Mouse (Mus musculus) embryonic facial prominence, embryonic 13.5 days (tissue): ENCODE measurements around the gene Ece2. TPM values are rescaled to one million over a fixed set of nuclear protein-coding genes. Genes with fewer than 3 reads are reported as not detected.

Experiments used
- ATAC-seq: fragments of 200-750 bp; cut with Nextera tagmentation; 2 replicates; pipeline ENCODE4 v1.8.0; 2017; ENCODE audit warnings: low read depth; ENCODE audit not compliant: insufficient number of reproducible peaks, insufficient read depth, low FRiP score, low TSS enrichment
- H3K27ac ChIP-seq: fragments of 300-500 bp; sonication (generic); 2 replicates; pipeline ENCODE4 v1.5.1; 2015; ENCODE audit warnings: moderate library complexity, mild to moderate bottlenecking, inconsistent platforms
- H3K27me3 ChIP-seq: fragments of 300-500 bp; sonication (generic); 2 replicates; pipeline ENCODE4 v1.6.1; 2015; ENCODE audit warnings: mild to moderate bottlenecking, inconsistent platforms
- H3K36me3 ChIP-seq: fragments of 300-500 bp; sonication (generic); 2 replicates; pipeline ENCODE4 v1.6.1; 2015; ENCODE audit warnings: mild to moderate bottlenecking, inconsistent platforms
- H3K4me1 ChIP-seq: fragments of 300-500 bp; sonication (generic); 2 replicates; pipeline ENCODE4 v1.6.1; 2015; ENCODE audit warnings: inconsistent platforms
- H3K4me2 ChIP-seq: fragments of 300-500 bp; sonication (generic); 2 replicates; pipeline ENCODE4 v1.6.1; 2015; ENCODE audit warnings: moderate library complexity, mild to moderate bottlenecking, inconsistent platforms
- H3K4me3 ChIP-seq: fragments of 300-500 bp; sonication (generic); 2 replicates; pipeline ENCODE4 v1.5.1; 2015; ENCODE audit warnings: mild to moderate bottlenecking, inconsistent platforms
- H3K9ac ChIP-seq: fragments of 300-500 bp; sonication (generic); 2 replicates; pipeline ENCODE4 v1.6.1; 2015; ENCODE audit warnings: mild to moderate bottlenecking, inconsistent platforms
- H3K9me3 ChIP-seq: fragments of 300-500 bp; sonication (generic); 2 replicates; pipeline ENCODE4 v1.6.1; 2016; ENCODE audit warnings: inconsistent platforms
- WGBS: fragments of 180-500 bp; shearing (Covaris S2); methylation state at CpG from one replicate; pipeline ENCODE4 v1.1.7; 2015; ENCODE audit warnings: mixed read lengths; 5-methylcytosine and 5-hydroxymethylcytosine counted together
- polyA plus RNA-seq: library from polyadenylated mRNA; unstranded; fragments of >200 nt; fragmentation: Nextera tagmentation; extraction: Ambion mirVana; gene quantifications from 2 replicates; pipeline ENCODE4 v1.2.1, GENCODE M21; 2015

The Ece2 gene
- 9.1 and 9.2 TPM in 2 replicates for polyA plus RNA-seq

DNA sequence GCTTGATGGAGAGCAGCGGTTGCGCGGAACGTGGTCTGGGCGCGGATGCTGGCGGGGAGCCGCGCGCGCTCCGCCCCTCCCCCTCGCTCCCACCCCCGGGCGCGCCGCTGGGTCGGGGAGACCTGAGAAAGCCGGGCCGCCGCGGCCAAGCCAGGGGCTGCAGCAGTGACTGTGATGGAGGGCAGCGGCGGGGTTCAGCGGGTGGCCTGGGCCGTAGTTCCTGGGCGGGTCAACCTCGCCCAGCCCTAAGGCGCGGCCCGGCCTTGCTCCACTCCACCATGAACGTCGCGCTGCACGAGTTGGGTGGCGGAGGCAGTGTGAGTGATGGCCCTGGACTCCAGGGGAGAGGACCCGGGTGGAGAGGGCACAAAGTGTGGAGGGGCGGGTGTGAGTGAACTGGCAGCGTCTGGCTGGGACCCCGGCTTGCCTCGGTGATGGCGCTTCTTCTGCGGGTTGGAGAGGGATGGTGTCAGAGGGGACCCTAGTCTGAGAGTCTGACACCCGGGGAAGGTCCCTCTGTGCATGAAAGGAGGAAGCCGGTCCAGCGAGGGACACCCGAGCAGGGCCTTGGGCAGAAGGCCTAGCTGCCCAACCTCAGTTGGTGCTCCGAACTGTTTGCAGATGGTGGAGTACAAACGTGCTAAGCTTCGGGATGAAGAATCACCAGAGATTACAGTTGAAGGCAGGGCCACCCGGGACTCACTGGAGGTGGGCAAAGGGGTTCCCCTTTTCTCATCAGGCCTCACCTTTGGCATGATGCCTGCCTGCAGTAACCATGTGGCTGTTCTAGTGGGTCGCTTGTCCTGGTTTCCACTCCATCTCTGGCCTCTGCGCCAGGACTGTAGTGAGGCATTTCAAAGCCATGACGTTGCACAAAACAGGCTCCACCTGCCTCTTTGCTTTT lies at the start of gene Ece2:
TSS of gene Ece2 (plus strand) at position 98 of the 904 bp plus-strand sequence.
- Histone ChIP-seq H3K9ac (peak within 1 kb of the TSS; percentile 85), H3K9me3 (no peaks in the 10 kb centered on the region), H3K4me1 (peaks cover 10% of the 10 kb centered on the region), H3K4me3 (peak within 1 kb of the TSS; percentile 64), H3K27me3 (peaks cover 27% of the 10 kb centered on the region), H3K27ac (0 out of 2 replicates have a peak within 1 kb of the TSS, but pooled peaks have one; percentile 13), H3K36me3 (no peaks in the 10 kb centered on the region), H3K4me2 (peak within 1 kb of the TSS; percentile 92)
- WGBS, result 7% methylated on average over 53 of the region's 54 CpGs
- ATAC-seq, result peak; percentile 32; the same call in 1 of the 2 replicates

GRCm38 (mm10) chr16:20589366-20589938 lies 40.2 kb upstream of the Ece2 start, which contains the start of gene Vwa5b2:
Gene Vwa5b2 (plus strand): TSS chr16:20589471.
- Histone ChIP-seq H3K4me1 (peaks cover 24% of the 10 kb centered on the region), H3K27ac (no peak within 1 kb of the TSS), H3K9me3 (no peaks in the 10 kb centered on the region), H3K36me3 (no peaks in the 10 kb centered on the region), H3K27me3 (peaks cover 67% of the 10 kb centered on the region), H3K4me2 (peak within 1 kb of the TSS; percentile 89), H3K9ac (peak within 1 kb of the TSS; percentile 69), H3K4me3 (peak within 1 kb of the TSS; percentile 57)
- peak; percentile 67 for ATAC-seq
- under 1% methylated on average over 24 of the region's 24 CpGs for WGBS

DNA sequence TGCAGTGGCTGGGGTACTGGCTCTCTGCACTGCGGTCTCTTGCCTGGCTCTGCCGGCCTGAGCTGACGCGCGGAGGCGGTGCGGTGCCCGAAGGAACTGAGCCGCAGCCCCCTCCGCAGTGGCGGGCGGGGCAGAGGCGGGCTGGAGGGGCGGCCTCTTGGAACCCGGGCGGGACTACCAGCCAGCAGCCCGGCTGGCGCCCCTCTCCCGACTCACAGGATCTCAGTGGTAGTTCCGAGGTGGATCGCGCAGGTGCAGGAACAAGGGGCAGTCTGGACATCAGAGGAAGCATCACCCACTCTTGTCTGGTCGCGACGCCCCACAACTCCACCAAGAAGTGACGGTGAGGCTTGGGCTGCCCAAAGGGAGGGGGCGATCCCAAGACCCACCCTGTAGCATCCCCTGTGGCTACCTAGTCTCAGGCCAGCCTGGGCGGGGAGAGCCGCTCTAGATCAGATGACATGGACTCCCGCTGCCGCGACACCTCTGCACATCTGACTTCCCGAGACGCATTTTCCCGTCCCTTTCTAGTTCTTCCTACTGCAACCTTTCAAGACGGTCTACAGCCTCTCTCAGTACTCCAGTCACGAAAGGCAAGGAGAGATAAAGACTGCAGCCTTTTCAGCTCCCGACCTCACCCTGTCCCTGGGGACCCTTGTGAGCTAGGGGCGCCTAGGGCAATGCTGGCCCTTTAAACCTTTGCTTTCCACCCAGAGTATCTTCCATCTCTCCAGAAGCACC lies 39.5 kb upstream of the Ece2 start:
- peak overlapping the region; percentile 57 for H3K4me3 ChIP-seq
- under 1% methylated on average over 37 of the region's 39 CpGs for WGBS
- H3K4me1 ChIP-seq, result peaks cover 24% of the 10 kb centered on the region
- no peak overlapping the region for H3K27ac ChIP-seq
- peak overlapping the region; percentile 89 for H3K4me2 ChIP-seq
- H3K9ac ChIP-seq, result peak overlapping the region; percentile 69
- H3K9me3 ChIP-seq, result no peaks in the 10 kb centered on the region
- ATAC-seq, result peak; percentile 64
- H3K36me3 ChIP-seq, result no peaks in the 10 kb centered on the region
- H3K27me3 ChIP-seq, result peaks cover 72% of the 10 kb centered on the region

GRCm38 (mm10) chr16:20590680-20591038 lies 39.0 kb upstream of the Ece2 start:
- Histone ChIP-seq H3K27ac (no peak overlapping the region), H3K4me2 (peak overlapping the region; percentile 89), H3K4me1 (peaks cover 24% of the 10 kb centered on the region), H3K36me3 (no peaks in the 10 kb centered on the region), H3K9me3 (no peaks in the 10 kb centered on the region), H3K4me3 (peak overlapping the region; percentile 57), H3K27me3 (peaks cover 74% of the 10 kb centered on the region), H3K9ac (0 out of 2 replicates have a peak overlapping the region, but pooled peaks have one; percentile 69)
- no peak for ATAC-seq
- 2% methylated on average over 17 of the region's 17 CpGs for WGBS

DNA sequence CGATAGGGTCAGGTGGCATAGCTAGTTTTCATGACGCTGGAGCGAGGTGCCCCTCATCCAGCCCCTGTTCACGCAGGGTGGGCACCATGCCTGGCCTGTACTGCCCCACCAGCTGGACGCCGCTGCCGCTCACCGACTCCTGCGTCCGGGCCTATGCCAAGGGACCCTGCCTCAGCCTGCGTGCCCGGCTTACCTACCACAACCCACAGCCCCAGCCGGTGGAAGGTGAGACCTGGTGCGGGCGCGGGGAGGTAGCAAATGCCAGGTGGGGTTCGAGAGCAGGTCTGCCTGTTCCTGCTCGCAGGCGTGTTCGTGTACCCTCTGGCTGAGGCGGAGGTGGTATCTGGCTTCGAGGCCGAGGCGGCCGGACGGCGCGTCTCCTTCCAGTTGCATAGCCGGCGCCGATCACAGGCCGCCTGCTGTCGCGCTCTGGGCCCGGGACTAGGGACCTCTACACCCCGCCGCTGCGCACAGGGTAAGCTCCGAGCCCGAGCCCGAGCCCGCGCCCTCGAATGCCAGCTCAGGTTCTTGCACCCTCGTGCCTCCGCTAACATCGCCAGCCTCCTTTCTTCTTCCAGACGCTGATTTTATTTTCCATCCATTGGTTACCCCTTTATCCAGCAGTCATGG lies 38.4 kb upstream of the Ece2 start:
- peaks cover 74% of the 10 kb centered on the region for H3K27me3 ChIP-seq
- H3K4me3 ChIP-seq, result peak overlapping the region; percentile 57
- peak overlapping the region; percentile 27; the same call in 1 of the 2 replicates for H3K9ac ChIP-seq
- peaks cover 24% of the 10 kb centered on the region for H3K4me1 ChIP-seq
- peak overlapping the region; percentile 89 for H3K4me2 ChIP-seq
- H3K9me3 ChIP-seq, result no peaks in the 10 kb centered on the region
- WGBS, result 3% methylated on average over 48 of the region's 48 CpGs
- no peak for ATAC-seq
- no peaks in the 10 kb centered on the region for H3K36me3 ChIP-seq
- H3K27ac ChIP-seq, result no peak overlapping the region

DNA sequence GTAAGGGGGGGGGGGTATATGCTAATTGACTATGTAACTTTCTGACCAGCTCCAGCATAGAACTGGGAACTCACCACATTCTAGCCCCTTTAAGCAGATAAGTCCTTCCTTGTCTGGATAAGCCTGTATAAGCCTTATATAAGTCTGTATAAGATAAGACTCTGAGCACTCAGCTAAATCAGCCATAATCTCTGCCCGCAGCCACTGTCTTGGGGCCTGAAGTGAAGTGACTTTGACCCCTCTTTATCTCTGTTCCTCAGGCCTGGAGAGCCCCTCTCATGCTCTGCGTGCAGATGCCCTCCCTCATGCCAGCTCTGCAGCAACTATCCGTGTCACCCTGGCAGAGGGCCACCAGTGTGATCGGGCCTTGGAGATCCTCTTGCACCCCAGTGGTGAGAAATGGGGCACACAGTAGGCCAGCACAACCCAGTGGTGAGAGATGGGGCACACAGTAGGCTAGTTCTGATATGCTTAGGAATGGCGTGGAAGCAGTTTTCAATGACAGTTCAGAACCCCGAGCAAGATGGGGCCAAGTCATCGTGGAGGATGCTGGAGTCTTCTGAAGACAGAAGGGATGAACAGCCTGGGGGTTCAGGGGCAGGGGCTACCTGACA lies 34.5 kb upstream of the Ece2 start:
- H3K4me3 ChIP-seq, result no peak overlapping the region
- H3K27ac ChIP-seq, result no peak overlapping the region
- no peaks in the 10 kb centered on the region for H3K36me3 ChIP-seq
- H3K4me1 ChIP-seq, result peaks cover 12% of the 10 kb centered on the region
- H3K9me3 ChIP-seq, result no peaks in the 10 kb centered on the region
- H3K4me2 ChIP-seq, result no peak overlapping the region
- WGBS, result 83% methylated on average over 7 of the region's 7 CpGs
- peaks cover 50% of the 10 kb centered on the region for H3K27me3 ChIP-seq
- ATAC-seq, result no peak
- no peak overlapping the region for H3K9ac ChIP-seq

DNA sequence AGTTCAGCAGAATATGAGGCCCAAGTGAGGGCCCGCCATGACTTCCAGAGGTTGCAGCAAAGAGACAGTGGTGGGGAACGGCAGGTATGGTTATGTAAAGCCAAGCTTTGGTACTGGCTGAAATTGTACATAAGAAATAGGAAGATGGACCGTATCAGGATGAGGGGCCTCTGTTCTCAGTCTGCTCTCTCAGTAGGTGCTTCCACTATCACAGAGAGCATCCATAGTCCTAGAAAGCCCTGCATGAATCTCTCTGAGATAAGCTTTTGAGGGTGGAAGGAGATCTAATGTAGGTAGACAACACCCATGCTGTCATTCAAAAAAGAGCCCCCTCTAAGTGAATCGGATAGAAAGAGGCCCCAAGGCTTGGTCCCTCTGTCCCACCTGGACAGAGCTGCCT lies 33.9 kb upstream of the Ece2 start:
- Histone ChIP-seq H3K27ac (no peak overlapping the region), H3K9ac (no peak overlapping the region), H3K27me3 (peaks cover 44% of the 10 kb centered on the region), H3K36me3 (no peaks in the 10 kb centered on the region), H3K4me3 (no peak overlapping the region), H3K4me1 (peaks cover 6% of the 10 kb centered on the region), H3K4me2 (no peak overlapping the region), H3K9me3 (no peaks in the 10 kb centered on the region)
- 83% methylated on average over 4 of the region's 4 CpGs for WGBS
- ATAC-seq, result no peak

- Histone ChIP-seq H3K9ac (no peak overlapping the region), H3K36me3 (no peaks in the 10 kb centered on the region), H3K27me3 (peaks cover 33% of the 10 kb centered on the region), H3K4me1 (no peaks in the 10 kb centered on the region), H3K4me2 (no peak overlapping the region), H3K4me3 (no peak overlapping the region), H3K27ac (no peak overlapping the region), H3K9me3 (no peaks in the 10 kb centered on the region)
- no peak for ATAC-seq
- 49% methylated on average over 7 of the region's 7 CpGs for WGBS
These were observed 32.8 kb upstream of the Ece2 start for GRCm38 (mm10) chr16:20596687-20597441.

GRCm38 (mm10) chr16:20600511-20600910 lies 29.1 kb upstream of the Ece2 start:
- Histone ChIP-seq H3K9ac (no peak overlapping the region), H3K4me3 (no peak overlapping the region), H3K4me1 (no peaks in the 10 kb centered on the region), H3K27ac (no peak overlapping the region), H3K36me3 (peaks cover 17% of the 10 kb centered on the region), H3K27me3 (no peaks in the 10 kb centered on the region; the same call in 1 of the 2 replicates), H3K9me3 (no peaks in the 10 kb centered on the region), H3K4me2 (no peak overlapping the region)
- WGBS, result 78% methylated on average over 5 of the region's 5 CpGs
- ATAC-seq, result no peak

DNA sequence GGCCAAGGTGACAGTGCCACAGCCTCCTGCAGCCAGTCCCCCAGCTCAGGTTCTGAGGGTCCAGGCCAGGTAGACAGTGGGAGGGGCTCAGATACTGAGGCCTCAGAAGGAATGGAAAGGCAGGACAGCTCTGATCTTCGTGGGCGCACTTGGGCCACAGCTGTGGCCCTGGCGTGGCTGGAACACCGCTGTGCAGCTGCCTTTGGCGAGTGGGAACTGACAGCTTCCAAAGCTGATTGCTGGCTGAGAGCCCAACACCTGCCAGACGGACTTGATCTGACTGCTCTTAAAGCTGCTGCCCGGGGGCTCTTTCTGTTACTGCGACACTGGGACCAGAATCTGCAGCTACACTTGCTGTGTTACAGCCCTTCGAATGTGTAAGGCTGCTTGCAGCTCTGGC lies 24.9 kb upstream of the Ece2 start:
- WGBS, result 73% methylated on average over 9 of the region's 9 CpGs
- Histone ChIP-seq H3K27ac (no peak overlapping the region), H3K9me3 (no peaks in the 10 kb centered on the region), H3K9ac (no peak overlapping the region), H3K4me2 (no peak overlapping the region), H3K4me1 (peaks cover 10% of the 10 kb centered on the region), H3K4me3 (no peak overlapping the region), H3K36me3 (peaks cover 45% of the 10 kb centered on the region), H3K27me3 (no peaks in the 10 kb centered on the region)
- ATAC-seq, result no peak
